Mouse (Mus musculus): ENCODE results near the gene Pde4d. TPM values are rescaled to one million over a fixed set of nuclear protein-coding genes. Genes with fewer than 3 reads are reported as not detected.

Gene Pde4d
- polyA plus RNA-seq, 1 experiment from 2014 or later, result 14.6 TPM

DNA sequence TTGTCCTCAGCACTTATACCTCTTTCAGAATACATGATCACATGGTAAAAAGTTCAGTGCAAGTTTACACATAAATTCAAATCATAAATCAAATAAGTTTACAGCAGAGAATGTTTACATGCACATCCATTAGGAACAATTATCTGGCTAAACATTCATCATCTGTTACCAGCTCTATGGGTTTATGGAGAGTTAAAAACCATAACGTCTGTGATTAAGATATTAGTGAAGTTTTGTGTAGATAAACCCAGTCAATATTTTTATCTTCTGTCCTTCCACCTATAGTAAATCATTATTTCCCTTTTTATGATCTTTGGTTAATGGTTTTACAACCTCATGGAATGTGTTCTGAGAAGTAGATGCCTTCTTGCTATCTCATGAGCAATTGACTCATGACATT, 168.5 kb downstream of the Pde4d start:
- no peak overlapping the region for H3K9ac ChIP-seq (replicated peaks; ENCODE audit: low read length)
- WGBS, result 81% methylated on average over 1 of the region's 1 CpGs
- no peak overlapping the region for H3K4me3 ChIP-seq (ENCODE audit: low read depth, low read length)
- no peak overlapping the region for H3K27ac ChIP-seq (replicated peaks; ENCODE audit: low read depth, low read length)
- H3K4me2 ChIP-seq (ENCODE audit: low read depth, low read length), result no peak overlapping the region
- DNase-seq (ENCODE audit: low spot score), result no peak
- no peaks in the 10 kb centered on the region for H3K36me3 ChIP-seq (replicated peaks; ENCODE audit: control insufficient read depth, insufficient read depth, low read depth, low read length)
- no peak for ATAC-seq (replicated peaks; ENCODE audit: insufficient number of reproducible peaks, low FRiP score, low TSS enrichment, low read depth)
- H3K4me1 ChIP-seq (ENCODE audit: control insufficient read depth, insufficient read depth, low read length), result no peaks in the 10 kb centered on the region
- no peaks in the 10 kb centered on the region for H3K9me3 ChIP-seq (replicated peaks; ENCODE audit: control insufficient read depth, low read length)
- no peaks in the 10 kb centered on the region for H3K27me3 ChIP-seq (ENCODE audit: control insufficient read depth, insufficient read depth, low read length)

DNA sequence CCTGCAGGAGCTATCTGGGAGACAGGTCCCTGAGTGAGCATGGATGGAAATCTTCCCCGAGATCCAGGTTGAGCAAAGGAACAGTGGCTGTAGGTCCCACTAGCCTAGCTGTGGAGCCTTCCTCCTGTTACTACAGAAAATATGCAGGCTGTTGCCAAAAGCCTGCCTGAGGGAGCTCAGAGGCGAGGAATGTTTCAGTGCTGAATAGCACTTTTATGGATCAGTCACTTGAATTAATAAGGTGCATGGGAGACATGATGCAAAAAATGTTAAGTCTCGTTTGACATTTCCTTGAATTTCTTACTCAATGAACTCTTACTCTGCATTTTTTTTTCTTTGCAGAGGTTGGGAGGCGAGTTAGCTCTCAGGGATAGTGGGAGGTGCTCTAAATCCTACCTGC, 172.9 kb downstream of the Pde4d start:
- H3K9ac ChIP-seq (replicated peaks; ENCODE audit: low read length), result no peak overlapping the region
- H3K4me3 ChIP-seq (ENCODE audit: low read depth, low read length), result no peak overlapping the region
- DNase-seq (ENCODE audit: low spot score) (no peak), ATAC-seq (replicated peaks; ENCODE audit: insufficient number of reproducible peaks, low FRiP score, low TSS enrichment, low read depth) (no peak)
- H3K27ac ChIP-seq (replicated peaks; ENCODE audit: low read depth, low read length), result no peak overlapping the region
- no peaks in the 10 kb centered on the region for H3K4me1 ChIP-seq (ENCODE audit: control insufficient read depth, insufficient read depth, low read length)
- H3K27me3 ChIP-seq (ENCODE audit: control insufficient read depth, insufficient read depth, low read length), result no peaks in the 10 kb centered on the region
- 69% methylated on average over 4 of the region's 4 CpGs for WGBS
- H3K4me2 ChIP-seq (ENCODE audit: low read depth, low read length), result no peak overlapping the region
- no peaks in the 10 kb centered on the region for H3K36me3 ChIP-seq (replicated peaks; ENCODE audit: control insufficient read depth, insufficient read depth, low read depth, low read length)
- no peaks in the 10 kb centered on the region for H3K9me3 ChIP-seq (replicated peaks; ENCODE audit: control insufficient read depth, low read length)

DNA sequence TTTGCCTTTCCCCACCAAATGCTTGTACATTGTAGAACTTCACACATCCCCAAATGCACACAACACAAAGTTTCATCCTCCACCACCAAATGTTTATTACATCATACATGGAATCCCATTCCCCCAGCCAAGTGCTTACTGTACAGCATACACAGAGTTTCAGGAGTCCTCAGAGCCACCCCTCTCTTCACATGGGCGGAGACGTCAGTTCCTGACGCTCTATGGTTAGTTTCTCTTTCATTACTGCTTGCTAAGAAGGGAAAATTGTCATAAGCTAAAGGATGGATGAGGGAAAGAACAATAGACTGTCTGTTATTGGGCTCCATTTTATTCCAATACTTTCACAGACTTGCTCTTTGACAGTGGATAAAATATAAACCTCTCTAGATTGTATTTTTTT, 174.2 kb downstream of the Pde4d start:
- no peak overlapping the region for H3K4me3 ChIP-seq (ENCODE audit: low read depth, low read length)
- no peak for ATAC-seq (replicated peaks; ENCODE audit: insufficient number of reproducible peaks, low FRiP score, low TSS enrichment, low read depth)
- H3K9me3 ChIP-seq (replicated peaks; ENCODE audit: control insufficient read depth, low read length), result no peaks in the 10 kb centered on the region
- no peak for DNase-seq (ENCODE audit: low spot score)
- no peaks in the 10 kb centered on the region for H3K36me3 ChIP-seq (replicated peaks; ENCODE audit: control insufficient read depth, insufficient read depth, low read depth, low read length)
- H3K4me1 ChIP-seq (ENCODE audit: control insufficient read depth, insufficient read depth, low read length), result no peaks in the 10 kb centered on the region
- no peak overlapping the region for H3K9ac ChIP-seq (replicated peaks; ENCODE audit: low read length)
- no peak overlapping the region for H3K27ac ChIP-seq (replicated peaks; ENCODE audit: low read depth, low read length)
- H3K27me3 ChIP-seq (ENCODE audit: control insufficient read depth, insufficient read depth, low read length), result no peaks in the 10 kb centered on the region
- no peak overlapping the region for H3K4me2 ChIP-seq (ENCODE audit: low read depth, low read length)
- 78% methylated on average over 3 of the region's 3 CpGs for WGBS

DNA sequence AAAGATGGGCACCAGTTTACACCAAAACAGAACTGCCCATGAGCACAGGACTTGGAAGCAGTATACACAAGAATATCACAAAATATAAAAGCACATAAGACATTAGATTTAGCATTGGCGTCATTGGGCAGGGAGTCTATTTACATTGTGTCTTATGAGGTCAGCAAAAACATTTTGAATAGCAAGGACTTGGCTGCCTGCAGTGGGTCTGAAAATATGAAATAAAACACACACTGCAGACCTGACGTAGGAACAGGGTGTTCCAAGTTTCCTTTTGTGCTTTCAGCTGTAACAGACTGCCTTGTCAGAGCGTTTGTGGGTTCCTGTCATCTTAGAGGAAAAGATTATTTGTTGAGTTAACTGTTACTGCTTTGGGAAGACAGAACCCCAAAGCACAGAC, 176.4 kb downstream of the Pde4d start:
- Histone ChIP-seq H3K27me3 (ENCODE audit: control insufficient read depth, insufficient read depth, low read length) (no peaks in the 10 kb centered on the region), H3K27ac (replicated peaks; ENCODE audit: low read depth, low read length) (no peak overlapping the region), H3K9me3 (replicated peaks; ENCODE audit: control insufficient read depth, low read length) (no peaks in the 10 kb centered on the region), H3K36me3 (replicated peaks; ENCODE audit: control insufficient read depth, insufficient read depth, low read depth, low read length) (no peaks in the 10 kb centered on the region), H3K4me1 (ENCODE audit: control insufficient read depth, insufficient read depth, low read length) (no peaks in the 10 kb centered on the region), H3K9ac (replicated peaks; ENCODE audit: low read length) (no peak overlapping the region), H3K4me3 (ENCODE audit: low read depth, low read length) (no peak overlapping the region), H3K4me2 (ENCODE audit: low read depth, low read length) (no peak overlapping the region)
- no peak for ATAC-seq (replicated peaks; ENCODE audit: insufficient number of reproducible peaks, low FRiP score, low TSS enrichment, low read depth)
- WGBS, result 68% methylated on average over 3 of the region's 3 CpGs
- DNase-seq (ENCODE audit: low spot score), result no peak

DNA sequence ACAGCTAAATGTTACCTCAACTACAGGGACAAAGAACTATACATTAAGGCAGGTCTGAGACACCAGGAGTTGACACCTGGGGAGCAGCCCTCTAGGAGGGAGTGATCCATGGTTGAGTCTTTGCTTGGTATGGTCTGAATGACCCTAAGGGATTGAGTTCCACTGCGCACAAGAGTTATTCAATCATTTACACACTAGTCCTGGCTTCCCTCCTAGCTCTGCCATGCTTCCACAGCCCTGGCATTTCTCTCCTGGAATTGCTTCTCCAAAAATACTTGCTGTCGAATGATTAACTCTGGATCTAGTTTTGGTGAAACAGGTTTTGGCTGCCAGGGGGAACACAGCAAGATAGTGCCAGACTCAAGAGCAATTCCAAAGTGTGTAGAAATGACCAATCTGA, 178.8 kb downstream of the Pde4d start:
- Histone ChIP-seq H3K4me1 (ENCODE audit: control insufficient read depth, insufficient read depth, low read length) (no peaks in the 10 kb centered on the region), H3K27ac (replicated peaks; ENCODE audit: low read depth, low read length) (no peak overlapping the region), H3K27me3 (ENCODE audit: control insufficient read depth, insufficient read depth, low read length) (no peaks in the 10 kb centered on the region), H3K9ac (replicated peaks; ENCODE audit: low read length) (no peak overlapping the region), H3K4me2 (ENCODE audit: low read depth, low read length) (no peak overlapping the region), H3K4me3 (ENCODE audit: low read depth, low read length) (no peak overlapping the region), H3K9me3 (replicated peaks; ENCODE audit: control insufficient read depth, low read length) (no peaks in the 10 kb centered on the region), H3K36me3 (replicated peaks; ENCODE audit: control insufficient read depth, insufficient read depth, low read depth, low read length) (no peaks in the 10 kb centered on the region)
- ATAC-seq (replicated peaks; ENCODE audit: insufficient number of reproducible peaks, low FRiP score, low TSS enrichment, low read depth) (no peak), DNase-seq (ENCODE audit: low spot score) (no peak)
- 86% methylated on average over 2 of the region's 2 CpGs for WGBS

DNA sequence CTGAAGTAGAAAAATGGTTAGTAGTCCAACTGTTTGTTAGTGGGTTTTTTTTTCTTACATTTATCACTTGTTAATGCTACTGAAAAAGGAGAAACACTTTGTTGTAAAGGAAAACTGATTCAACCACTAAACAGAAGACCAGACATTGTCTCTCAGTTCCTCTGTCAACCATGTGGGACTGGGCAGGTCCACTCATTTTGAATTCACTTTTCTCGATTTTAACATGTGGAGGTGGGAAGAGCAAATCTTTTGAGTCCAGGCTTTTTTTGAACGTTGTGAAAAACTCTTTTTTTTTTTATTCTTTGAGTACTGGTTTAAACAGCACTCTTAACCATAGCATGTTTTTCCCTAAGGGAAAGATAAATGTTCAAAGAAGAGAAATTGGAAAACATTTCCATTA, 180.8 kb downstream of the Pde4d start:
- no peak overlapping the region for H3K4me3 ChIP-seq (ENCODE audit: low read depth, low read length)
- no peak overlapping the region for H3K27ac ChIP-seq (replicated peaks; ENCODE audit: low read depth, low read length)
- no peak overlapping the region for H3K4me2 ChIP-seq (ENCODE audit: low read depth, low read length)
- WGBS, result 77% methylated on average over 2 of the region's 2 CpGs
- no peaks in the 10 kb centered on the region for H3K36me3 ChIP-seq (replicated peaks; ENCODE audit: control insufficient read depth, insufficient read depth, low read depth, low read length)
- H3K9ac ChIP-seq (replicated peaks; ENCODE audit: low read length), result no peak overlapping the region
- no peaks in the 10 kb centered on the region for H3K27me3 ChIP-seq (ENCODE audit: control insufficient read depth, insufficient read depth, low read length)
- DNase-seq (ENCODE audit: low spot score) (no peak), ATAC-seq (replicated peaks; ENCODE audit: insufficient number of reproducible peaks, low FRiP score, low TSS enrichment, low read depth) (no peak)
- no peaks in the 10 kb centered on the region for H3K4me1 ChIP-seq (ENCODE audit: control insufficient read depth, insufficient read depth, low read length)
- no peaks in the 10 kb centered on the region for H3K9me3 ChIP-seq (replicated peaks; ENCODE audit: control insufficient read depth, low read length)

DNA sequence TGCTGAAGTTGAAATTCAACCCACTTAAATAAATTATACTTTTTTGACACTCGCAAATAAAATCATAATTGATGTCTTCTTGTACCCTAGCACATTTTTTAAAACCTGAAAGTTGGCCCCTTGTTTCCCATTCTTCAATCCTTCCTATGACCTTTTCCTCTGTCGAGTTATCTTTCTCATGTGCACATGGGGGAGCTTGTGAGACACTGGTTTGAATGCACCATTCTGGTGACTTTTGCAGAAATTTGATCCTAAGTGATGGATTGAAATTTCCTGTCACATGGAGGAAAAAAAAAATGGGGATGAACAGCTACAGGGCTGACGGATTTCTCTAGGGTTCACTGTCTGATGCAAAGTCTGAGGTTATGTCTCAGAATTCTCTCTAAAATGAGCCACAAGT, 181.5 kb downstream of the Pde4d start:
- no peaks in the 10 kb centered on the region for H3K4me1 ChIP-seq (ENCODE audit: control insufficient read depth, insufficient read depth, low read length)
- H3K4me3 ChIP-seq (ENCODE audit: low read depth, low read length), result no peak overlapping the region

DNA sequence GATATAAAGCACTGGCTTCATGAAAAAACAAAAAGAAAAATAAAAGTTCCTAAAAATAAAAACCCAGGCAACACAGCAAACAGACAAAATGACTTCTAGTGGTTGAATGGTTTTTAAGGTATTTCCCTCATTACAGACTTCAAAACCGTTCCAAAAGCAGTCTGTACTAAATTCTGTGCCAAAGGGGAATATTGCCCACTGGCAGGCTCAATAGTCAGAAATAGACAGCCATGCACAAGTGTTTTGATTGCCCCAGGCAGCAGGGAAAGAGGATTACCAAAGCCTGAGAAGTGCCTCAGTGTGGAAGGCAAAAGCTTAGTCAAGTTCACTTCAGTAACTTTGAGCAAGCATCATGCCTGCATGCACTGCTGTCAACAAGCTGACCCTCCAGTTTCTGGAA, 186.8 kb downstream of the Pde4d start:
- Histone ChIP-seq H3K4me3 (ENCODE audit: low read depth, low read length) (no peak overlapping the region), H3K36me3 (replicated peaks; ENCODE audit: control insufficient read depth, insufficient read depth, low read depth, low read length) (no peaks in the 10 kb centered on the region), H3K27me3 (ENCODE audit: control insufficient read depth, insufficient read depth, low read length) (no peaks in the 10 kb centered on the region), H3K27ac (replicated peaks; ENCODE audit: low read depth, low read length) (no peak overlapping the region), H3K9me3 (replicated peaks; ENCODE audit: control insufficient read depth, low read length) (no peaks in the 10 kb centered on the region), H3K4me1 (ENCODE audit: control insufficient read depth, insufficient read depth, low read length) (no peaks in the 10 kb centered on the region), H3K4me2 (ENCODE audit: low read depth, low read length) (no peak overlapping the region), H3K9ac (replicated peaks; ENCODE audit: low read length) (no peak overlapping the region)
- WGBS, result 75% methylated on average over 1 of the region's 1 CpGs
- ATAC-seq (replicated peaks; ENCODE audit: insufficient number of reproducible peaks, low FRiP score, low TSS enrichment, low read depth) (no peak), DNase-seq (ENCODE audit: low spot score) (no peak)

More for the DNA sequence above, 181.5 kb downstream of the Pde4d start:
- Histone ChIP-seq H3K27me3 (ENCODE audit: control insufficient read depth, insufficient read depth, low read length) (no peaks in the 10 kb centered on the region), H3K9me3 (replicated peaks; ENCODE audit: control insufficient read depth, low read length) (no peaks in the 10 kb centered on the region), H3K9ac (replicated peaks; ENCODE audit: low read length) (no peak overlapping the region), H3K4me2 (ENCODE audit: low read depth, low read length) (no peak overlapping the region), H3K27ac (replicated peaks; ENCODE audit: low read depth, low read length) (no peak overlapping the region), H3K36me3 (replicated peaks; ENCODE audit: control insufficient read depth, insufficient read depth, low read depth, low read length) (no peaks in the 10 kb centered on the region)
- 54% methylated on average over 3 of the region's 3 CpGs for WGBS
- peak; percentile 3 for DNase-seq (ENCODE audit: low spot score)
- no peak for ATAC-seq (replicated peaks; ENCODE audit: insufficient number of reproducible peaks, low FRiP score, low TSS enrichment, low read depth)

Measured in embryonic facial prominence, embryonic 11.5 days (tissue).